Mouse (Mus musculus): ENCODE data around the gene Fgb. TPM values are rescaled to one million over a fixed set of nuclear protein-coding genes. Genes with fewer than 3 reads are reported as not detected.

The Fgb gene
- polyA plus RNA-seq, 1 experiment from 2014 or later = not detected

GRCm38 (mm10) chr3:83021176-83021575 is 28.5 kb downstream of the Fgb start:
- no peak overlapping the region for H3K27ac ChIP-seq (replicated peaks; ENCODE audit: low read depth, low read length)
- no peak for ATAC-seq (ENCODE audit: low FRiP score, low TSS enrichment)
- H3K36me3 ChIP-seq (ENCODE audit: control insufficient read depth, insufficient read depth, low read length) = no peaks in the 10 kb centered on the region
- no peak overlapping the region for H3K4me3 ChIP-seq (replicated peaks; ENCODE audit: low read depth, low read length)
- no peak overlapping the region for H3K9ac ChIP-seq (replicated peaks; ENCODE audit: low read length)
- no peaks in the 10 kb centered on the region for H3K4me1 ChIP-seq (ENCODE audit: control insufficient read depth, insufficient read depth, low read length)
- no peak overlapping the region for H3K4me2 ChIP-seq (ENCODE audit: low read length)
- WGBS = 93% methylated on average over 5 of the region's 5 CpGs
- no peaks in the 10 kb centered on the region for H3K27me3 ChIP-seq (ENCODE audit: control insufficient read depth, insufficient read depth, low read length)
- no peaks in the 10 kb centered on the region for H3K9me3 ChIP-seq (ENCODE audit: control insufficient read depth, low read length)
- no peak for DNase-seq

- no peaks in the 10 kb centered on the region for H3K27me3 ChIP-seq (ENCODE audit: control insufficient read depth, insufficient read depth, low read length)
- no peak overlapping the region for H3K27ac ChIP-seq (replicated peaks; ENCODE audit: low read depth, low read length)
- no peaks in the 10 kb centered on the region for H3K9me3 ChIP-seq (ENCODE audit: control insufficient read depth, low read length)
- no peaks in the 10 kb centered on the region for H3K36me3 ChIP-seq (ENCODE audit: control insufficient read depth, insufficient read depth, low read length)
- H3K4me3 ChIP-seq (replicated peaks; ENCODE audit: low read depth, low read length) = no peak overlapping the region
- H3K4me2 ChIP-seq (ENCODE audit: low read length) = no peak overlapping the region
- H3K9ac ChIP-seq (replicated peaks; ENCODE audit: low read length) = no peak overlapping the region
- no peak for ATAC-seq (ENCODE audit: low FRiP score, low TSS enrichment)
- DNase-seq = no peak
- no peaks in the 10 kb centered on the region for H3K4me1 ChIP-seq (ENCODE audit: control insufficient read depth, insufficient read depth, low read length)
- 87% methylated on average over 2 of the region's 2 CpGs for WGBS
Measured at GRCm38 (mm10) chr3:83020387-83020786, 29.3 kb downstream of the Fgb start.

GRCm38 (mm10) chr3:83016236-83016635 is 33.4 kb downstream of the Fgb start:
- Histone ChIP-seq H3K27me3 (ENCODE audit: control insufficient read depth, insufficient read depth, low read length) (no peaks in the 10 kb centered on the region), H3K4me2 (ENCODE audit: low read length) (no peak overlapping the region), H3K9ac (replicated peaks; ENCODE audit: low read length) (no peak overlapping the region), H3K36me3 (ENCODE audit: control insufficient read depth, insufficient read depth, low read length) (no peaks in the 10 kb centered on the region), H3K4me3 (replicated peaks; ENCODE audit: low read depth, low read length) (no peak overlapping the region), H3K4me1 (ENCODE audit: control insufficient read depth, insufficient read depth, low read length) (no peaks in the 10 kb centered on the region), H3K9me3 (ENCODE audit: control insufficient read depth, low read length) (no peaks in the 10 kb centered on the region), H3K27ac (replicated peaks; ENCODE audit: low read depth, low read length) (no peak overlapping the region)
- DNase-seq (no peak), ATAC-seq (ENCODE audit: low FRiP score, low TSS enrichment) (no peak)
- WGBS = 79% methylated on average over 1 of the region's 1 CpGs

- ATAC-seq (ENCODE audit: low FRiP score, low TSS enrichment) = no peak
Measured at GRCm38 (mm10) chr3:83013951-83014350, 35.7 kb downstream of the Fgb start.

GRCm38 (mm10) chr3:83012636-83013035 is 37.0 kb downstream of the Fgb start:
- H3K27me3 ChIP-seq (ENCODE audit: control insufficient read depth, insufficient read depth, low read length) = no peaks in the 10 kb centered on the region
- H3K4me3 ChIP-seq (replicated peaks; ENCODE audit: low read depth, low read length) = no peak overlapping the region
- H3K4me2 ChIP-seq (ENCODE audit: low read length) = no peak overlapping the region
- DNase-seq (no peak), ATAC-seq (ENCODE audit: low FRiP score, low TSS enrichment) (no peak)
- WGBS = 93% methylated on average over 19 of the region's 19 CpGs
- no peaks in the 10 kb centered on the region for H3K36me3 ChIP-seq (ENCODE audit: control insufficient read depth, insufficient read depth, low read length)
- no peaks in the 10 kb centered on the region for H3K4me1 ChIP-seq (ENCODE audit: control insufficient read depth, insufficient read depth, low read length)
- H3K9ac ChIP-seq (replicated peaks; ENCODE audit: low read length) = no peak overlapping the region
- no peaks in the 10 kb centered on the region for H3K9me3 ChIP-seq (ENCODE audit: control insufficient read depth, low read length)
- H3K27ac ChIP-seq (replicated peaks; ENCODE audit: low read depth, low read length) = no peak overlapping the region

More at GRCm38 (mm10) chr3:83013951-83014350, 35.7 kb downstream of the Fgb start:
- Histone ChIP-seq H3K4me2 (ENCODE audit: low read length) (no peak overlapping the region), H3K4me3 (replicated peaks; ENCODE audit: low read depth, low read length) (no peak overlapping the region), H3K27me3 (ENCODE audit: control insufficient read depth, insufficient read depth, low read length) (no peaks in the 10 kb centered on the region), H3K36me3 (ENCODE audit: control insufficient read depth, insufficient read depth, low read length) (no peaks in the 10 kb centered on the region), H3K4me1 (ENCODE audit: control insufficient read depth, insufficient read depth, low read length) (no peaks in the 10 kb centered on the region), H3K9ac (replicated peaks; ENCODE audit: low read length) (no peak overlapping the region), H3K27ac (replicated peaks; ENCODE audit: low read depth, low read length) (no peak overlapping the region), H3K9me3 (ENCODE audit: control insufficient read depth, low read length) (no peaks in the 10 kb centered on the region)
- no peak for DNase-seq
- WGBS = 89% methylated on average over 10 of the region's 10 CpGs

GRCm38 (mm10) chr3:83011565-83011964 is 38.1 kb downstream of the Fgb start:
- no peaks in the 10 kb centered on the region for H3K4me1 ChIP-seq (ENCODE audit: control insufficient read depth, insufficient read depth, low read length)
- H3K27me3 ChIP-seq (ENCODE audit: control insufficient read depth, insufficient read depth, low read length) = no peaks in the 10 kb centered on the region
- DNase-seq = peak; percentile 17
- H3K36me3 ChIP-seq (ENCODE audit: control insufficient read depth, insufficient read depth, low read length) = no peaks in the 10 kb centered on the region
- H3K4me3 ChIP-seq (replicated peaks; ENCODE audit: low read depth, low read length) = no peak overlapping the region
- WGBS = 67% methylated on average over 4 of the region's 4 CpGs
- H3K9me3 ChIP-seq (ENCODE audit: control insufficient read depth, low read length) = no peaks in the 10 kb centered on the region
- H3K27ac ChIP-seq (replicated peaks; ENCODE audit: low read depth, low read length) = 0 out of 2 replicates have a peak overlapping the region, but pooled peaks have one; percentile 20
- no peak overlapping the region for H3K9ac ChIP-seq (replicated peaks; ENCODE audit: low read length)
- H3K4me2 ChIP-seq (ENCODE audit: low read length) = no peak overlapping the region
- ATAC-seq (ENCODE audit: low FRiP score, low TSS enrichment) = no peak

- ATAC-seq (ENCODE audit: low FRiP score, low TSS enrichment) (no peak), DNase-seq (no peak)
- Histone ChIP-seq H3K4me2 (ENCODE audit: low read length) (no peak overlapping the region), H3K27me3 (ENCODE audit: control insufficient read depth, insufficient read depth, low read length) (no peaks in the 10 kb centered on the region), H3K9ac (replicated peaks; ENCODE audit: low read length) (no peak overlapping the region), H3K36me3 (ENCODE audit: control insufficient read depth, insufficient read depth, low read length) (no peaks in the 10 kb centered on the region), H3K4me3 (replicated peaks; ENCODE audit: low read depth, low read length) (no peak overlapping the region), H3K9me3 (ENCODE audit: control insufficient read depth, low read length) (no peaks in the 10 kb centered on the region), H3K27ac (replicated peaks; ENCODE audit: low read depth, low read length) (no peak overlapping the region), H3K4me1 (ENCODE audit: control insufficient read depth, insufficient read depth, low read length) (no peaks in the 10 kb centered on the region)
- WGBS = 93% methylated on average over 4 of the region's 4 CpGs
Measured at GRCm38 (mm10) chr3:83011136-83011535, 38.5 kb downstream of the Fgb start.

GRCm38 (mm10) chr3:83010291-83010690 is 39.4 kb downstream of the Fgb start:
- H3K4me3 ChIP-seq (replicated peaks; ENCODE audit: low read depth, low read length) = no peak overlapping the region
- no peak for DNase-seq
- H3K27ac ChIP-seq (replicated peaks; ENCODE audit: low read depth, low read length) = no peak overlapping the region
- no peaks in the 10 kb centered on the region for H3K4me1 ChIP-seq (ENCODE audit: control insufficient read depth, insufficient read depth, low read length)
- WGBS = 83% methylated on average over 11 of the region's 11 CpGs
- H3K4me2 ChIP-seq (ENCODE audit: low read length) = no peak overlapping the region
- no peak for ATAC-seq (ENCODE audit: low FRiP score, low TSS enrichment)
- H3K9ac ChIP-seq (replicated peaks; ENCODE audit: low read length) = no peak overlapping the region
- H3K9me3 ChIP-seq (ENCODE audit: control insufficient read depth, low read length) = no peaks in the 10 kb centered on the region
- no peaks in the 10 kb centered on the region for H3K27me3 ChIP-seq (ENCODE audit: control insufficient read depth, insufficient read depth, low read length)
- no peaks in the 10 kb centered on the region for H3K36me3 ChIP-seq (ENCODE audit: control insufficient read depth, insufficient read depth, low read length)

GRCm38 (mm10) chr3:83007557-83007956 is 42.1 kb downstream of the Fgb start, which contains the start of gene Fgg:
TSS of gene Fgg (plus strand) at chr3:83007724.
- Histone ChIP-seq H3K27ac (replicated peaks; ENCODE audit: low read depth, low read length) (no peak within 1 kb of the TSS), H3K36me3 (ENCODE audit: control insufficient read depth, insufficient read depth, low read length) (no peaks in the 10 kb centered on the region)
- WGBS = 51% methylated on average over 7 of the region's 7 CpGs

More at GRCm38 (mm10) chr3:83007557-83007956, 42.1 kb downstream of the Fgb start, which contains the start of gene Fgg:
- H3K4me1 ChIP-seq (ENCODE audit: control insufficient read depth, insufficient read depth, low read length) = no peaks in the 10 kb centered on the region
- H3K9ac ChIP-seq (replicated peaks; ENCODE audit: low read length) = no peak within 1 kb of the TSS
- H3K4me3 ChIP-seq (replicated peaks; ENCODE audit: low read depth, low read length) = no peak within 1 kb of the TSS
- no peaks in the 10 kb centered on the region for H3K27me3 ChIP-seq (ENCODE audit: control insufficient read depth, insufficient read depth, low read length)
- no peak within 1 kb of the TSS for H3K4me2 ChIP-seq (ENCODE audit: low read length)
- no peak for DNase-seq
- no peaks in the 10 kb centered on the region for H3K9me3 ChIP-seq (ENCODE audit: control insufficient read depth, low read length)
- ATAC-seq (ENCODE audit: low FRiP score, low TSS enrichment) = no peak
